Mouse (Mus musculus) urinary bladder, adult 18-20 months (tissue): Measurements from ENCODE around the gene Gm6205.
"Not testable (repeated sequence)": the region's sequence is repeated elsewhere in the genome, so short reads cannot be mapped to it uniquely, and the experiment has no call there.

Experiments
- DNase-seq, 2 experiments: peaks; one replicate each; pipeline ENCODE4 v3.0.0; 2022; ENCODE audit warnings: low spot score in 2 of 2, mixed read lengths in 2 of 2

Gm6205 gene

GRCm38 (mm10) chr5:94648082-94648481 is at the start of gene Gm6205:
Gene Gm6205, plus strand, starts transcription at chr5:94648382.
- not testable (repeated sequence) for DNase-seq

- DNase-seq = not testable (repeated sequence)
Measured at GRCm38 (mm10) chr5:94616242-94616641, 31.9 kb upstream of the Gm6205 start, which contains the start of gene Gm3147. Gene Gm3147, minus strand, starts transcription at chr5:94616342.

- DNase-seq = not testable (repeated sequence)
Measured at GRCm38 (mm10) chr5:94623679-94624078, 24.5 kb upstream of the Gm6205 start, which contains the start of gene Gm6509. Gene Gm6509, plus strand, starts transcription at chr5:94623979.
